Comparison of ENCODE assay signal across 28 mouse cellular contexts in genomic region chr11:46041607-46042267, GRCm38 (mm10). TPM values are rescaled to one million over a fixed set of nuclear protein-coding genes. Genes with fewer than 3 reads are reported as not detected.
DNase-seq lines count a peak whose midpoint lies in the region; ATAC-seq and TF ChIP-seq lines count a peak whose summit lies in the region.
"Had no signal": no experiment of that assay in that cellular context is flagged by ENCODE, and none has a peak within 500 bp of the region (broad histone marks: within the 10 kb centered on the region; RNA-seq: fewer than 3 reads in every experiment).

No protein-coding gene starts in this region.

- TF ChIP-seq EP300 in ES-Bruce4 (IDR thresholded peaks at IDR 0.05; ENCODE audit: insufficient read depth, low read depth, low read length): peak; percentile 90

- no peak for TF ChIP-seq POLR2A in ES-Bruce4 (IDR thresholded peaks at IDR 0.05; ENCODE audit: insufficient read depth, low read length)

- ATAC-seq in heart, embryonic 16.5 days (replicated peaks; ENCODE audit: extremely low read depth, insufficient read depth, low FRiP score): no peak
- no peak for ATAC-seq in kidney, postnatal 0 days (replicated peaks; ENCODE audit: low FRiP score, low read depth)
- ATAC-seq: forebrain, embryonic 14.5 days; intestine, postnatal 0 days had no signal

- TF ChIP-seq CTCF in kidney, postnatal 0 days (IDR thresholded peaks at IDR 0.05; ENCODE audit: low read depth): no peak
- no peak for TF ChIP-seq CTCF in ES-Bruce4 (IDR thresholded peaks at IDR 0.05; ENCODE audit: low read depth, low read length)

- H3K9ac ChIP-seq in heart, embryonic 16.5 days (ENCODE audit: low read length): no peak overlapping the region
- no peak overlapping the region for H3K9ac ChIP-seq in kidney, postnatal 0 days (ENCODE audit: low read depth, low read length)
- no peak overlapping the region for H3K9ac ChIP-seq in ES-Bruce4 (ENCODE audit: low read depth, poor library complexity, severe bottlenecking)
- H3K9ac ChIP-seq: embryonic facial prominence, embryonic 15.5 days; heart, embryonic 12.5 days; hindbrain, embryonic 15.5 days; neural tube, embryonic 15.5 days; stomach, embryonic 15.5 days had no signal

- no peaks in the 10 kb centered on the region for H3K4me1 ChIP-seq in heart, embryonic 16.5 days (ENCODE audit: control insufficient read depth, insufficient read depth, low read length)
- 0 out of 2 replicates have a peak, but pooled peaks cover 7% of the 10 kb centered on the region for H3K4me1 ChIP-seq in kidney, postnatal 0 days (replicated peaks; ENCODE audit: insufficient read depth, low read length)
- peaks cover 10% of the 10 kb centered on the region for H3K4me1 ChIP-seq in ES-Bruce4 (ENCODE audit: control insufficient read depth, insufficient read depth, low read length)
- H3K4me1 ChIP-seq: embryonic facial prominence, embryonic 15.5 days; hindbrain, embryonic 15.5 days; midbrain, embryonic 10.5 days; neural tube, embryonic 15.5 days; stomach, embryonic 15.5 days had no signal

- 0 out of 2 replicates have a peak, but pooled peaks cover 2% of the 10 kb centered on the region for H3K9me3 ChIP-seq in heart, embryonic 16.5 days (replicated peaks; ENCODE audit: control insufficient read depth, low read length)
- H3K9me3 ChIP-seq in kidney, postnatal 0 days (replicated peaks; ENCODE audit: low read length): no peaks in the 10 kb centered on the region
- no peaks in the 10 kb centered on the region for H3K9me3 ChIP-seq in ES-Bruce4 (replicated peaks; ENCODE audit: control insufficient read depth, insufficient read depth, low read length, poor library complexity, severe bottlenecking)
- H3K9me3 ChIP-seq: embryonic facial prominence, embryonic 15.5 days; hindbrain, embryonic 15.5 days; midbrain, embryonic 10.5 days; neural tube, embryonic 15.5 days; stomach, embryonic 15.5 days had no signal

- intact Hi-C loops in heart, postnatal 14 days (cut with DNase I): no loop called here

- H3K4me3 ChIP-seq in heart, embryonic 16.5 days (ENCODE audit: low read length): no peak overlapping the region
- H3K4me3 ChIP-seq in kidney, postnatal 0 days (replicated peaks; ENCODE audit: low read depth, low read length): no peak overlapping the region
- no peak overlapping the region for H3K4me3 ChIP-seq in ES-Bruce4 (ENCODE audit: low read depth, low read length)
- H3K4me3 ChIP-seq: embryonic facial prominence, embryonic 15.5 days; gastrocnemius, adult 2 months; heart, embryonic 12.5 days; hindbrain, embryonic 15.5 days; left cerebral cortex, adult 2 months; midbrain, embryonic 10.5 days; neural tube, embryonic 15.5 days; stomach, embryonic 15.5 days had no signal

- no peak for DNase-seq in heart, postnatal 14 days
- no peak for DNase-seq in kidney, postnatal 0 days (ENCODE audit: low spot score)
- no peak for DNase-seq in kidney, postnatal 36 days
- peak; percentile 78 for DNase-seq in R1 (ENCODE audit: low read depth, low spot score)
- no peak for DNase-seq in adrenal gland, adult 2 months
- DNase-seq: adrenal gland, postnatal 25 days; B cell, adult 2 months; cerebellum, adult 8-10 months; cerebellum, postnatal 36 days; embryo, embryonic 11 days; gastrocnemius, adult 2 months; heart, postnatal 4 days; kidney, postnatal 4 days; left cerebral cortex, postnatal 4 days; right cerebral cortex, adult 18-20 months; thymus, postnatal 25 days had no signal

- 67% methylated on average over 12 of the region's 12 CpGs for WGBS in heart, embryonic 16.5 days
- 67% methylated on average over 12 of the region's 12 CpGs for WGBS in kidney, postnatal 0 days

- no peaks in the 10 kb centered on the region for H3K27me3 ChIP-seq in heart, embryonic 16.5 days (ENCODE audit: control insufficient read depth, insufficient read depth, low read length)
- no peaks in the 10 kb centered on the region for H3K27me3 ChIP-seq in kidney, postnatal 0 days (ENCODE audit: insufficient read depth, low read length)
- H3K27me3 ChIP-seq in ES-Bruce4 (ENCODE audit: control insufficient read depth, insufficient read depth, low read length, poor library complexity, severe bottlenecking): no peaks in the 10 kb centered on the region
- H3K27me3 ChIP-seq: CH12.LX; embryonic facial prominence, embryonic 15.5 days; heart, embryonic 12.5 days; hindbrain, embryonic 15.5 days; neural tube, embryonic 15.5 days; stomach, embryonic 15.5 days had no signal

- H3K4me2 ChIP-seq in heart, embryonic 16.5 days (ENCODE audit: low read depth, low read length): no peak overlapping the region
- H3K4me2 ChIP-seq in kidney, postnatal 0 days (ENCODE audit: low read length): no peak overlapping the region
- H3K4me2 ChIP-seq: embryonic facial prominence, embryonic 15.5 days; heart, embryonic 12.5 days; hindbrain, embryonic 15.5 days; neural tube, embryonic 15.5 days; stomach, embryonic 15.5 days had no signal

- peak overlapping the region; percentile 34; the same call in 1 of the 2 replicates for H3K27ac ChIP-seq in heart, embryonic 16.5 days (ENCODE audit: low read length)
- H3K27ac ChIP-seq in kidney, postnatal 0 days: peak overlapping the region; percentile 42; the same call in 1 of the 2 replicates
- H3K27ac ChIP-seq in ES-Bruce4 (ENCODE audit: insufficient read depth, low read length): peak overlapping the region; percentile 87
- H3K27ac ChIP-seq: embryonic facial prominence, embryonic 15.5 days; gastrocnemius, adult 2 months; hindbrain, embryonic 15.5 days; left cerebral cortex, adult 2 months; midbrain, embryonic 10.5 days; neural tube, embryonic 15.5 days; stomach, embryonic 15.5 days had no signal

- no peaks in the 10 kb centered on the region for H3K36me3 ChIP-seq in heart, embryonic 16.5 days (ENCODE audit: control insufficient read depth, insufficient read depth)
- no peaks in the 10 kb centered on the region for H3K36me3 ChIP-seq in kidney, postnatal 0 days (ENCODE audit: insufficient read depth, low read length)
- no peaks in the 10 kb centered on the region for H3K36me3 ChIP-seq in ES-Bruce4 (ENCODE audit: control insufficient read depth, insufficient read depth, low read length, poor library complexity, severe bottlenecking)
- H3K36me3 ChIP-seq: embryonic facial prominence, embryonic 15.5 days; heart, embryonic 12.5 days; hindbrain, embryonic 15.5 days; midbrain, embryonic 10.5 days; neural tube, embryonic 15.5 days; stomach, embryonic 15.5 days had no signal

RNA-seq across cellular contexts. Expression of gene Gm12166, which starts 10.4 kb away (rescaled TPM):
- polyA plus RNA-seq in heart, embryonic 16.5 days (2015; fragmentation: Nextera tagmentation; extraction: Ambion mirVana): 3.0 and 10.7 TPM in 2 replicates
- 1 to 10 TPM; 2.3 to 3.1 TPM for total RNA-seq in heart, postnatal 14 days (2021)
- polyA plus RNA-seq in kidney, postnatal 0 days (2015; fragmentation: Nextera tagmentation; extraction: Ambion mirVana): 6.0 and 6.2 TPM in 2 replicates
- 5.5 TPM in 1 of 2 replicates, not detected in the other for polyA plus RNA-seq in ES-Bruce4 (2011; ENCODE audit: insufficient read depth, insufficient read length, low read depth, missing spikeins)
- total RNA-seq in adrenal gland, adult 2 months (2021): 1 to 10 TPM in 1 of 2 experiments, under 1 TPM in 1; 0.92 to 3.5 TPM
- 7.5 and 14.5 TPM in 2 replicates for polyA plus RNA-seq in adrenal gland, adult 2 months (2012; rRNA removed)

RNA-seq across cellular contexts. Expression of gene Adam19, which starts 14.1 kb away (rescaled TPM):
- polyA plus RNA-seq in heart, embryonic 16.5 days (2015; fragmentation: Nextera tagmentation; extraction: Ambion mirVana): 21.3 and 24.4 TPM in 2 replicates
- 10 to 100 TPM; 56.8 to 77.7 TPM for total RNA-seq in heart, postnatal 14 days (2021)
- polyA plus RNA-seq in kidney, postnatal 0 days (2015; fragmentation: Nextera tagmentation; extraction: Ambion mirVana): 6.5 and 8.1 TPM in 2 replicates
- 51.2 and 51.6 TPM in 2 replicates for polyA plus RNA-seq in ES-Bruce4 (2011; ENCODE audit: insufficient read depth, insufficient read length, low read depth, missing spikeins)
- total RNA-seq in adrenal gland, adult 2 months (2021): 1 to 10 TPM; 2.6 to 6.7 TPM
- polyA plus RNA-seq in adrenal gland, adult 2 months (2012; rRNA removed): 2.9 and 3.8 TPM in 2 replicates

Comparison
In these comparisons a context has a peak if more than half of its experiments do, and no peak if none do; other contexts are left out.
1. H3K27ac ChIP-seq: peak in every context shown above with its lines; median percentile 87 in ES-Bruce4; 42 in kidney, postnatal 0 days; 34 in heart, embryonic 16.5 days.